Mouse (Mus musculus) C2C12 (cell line): ENCODE results near the gene Trpv4. TPM values are rescaled to one million over a fixed set of nuclear protein-coding genes. Genes with fewer than 3 reads are reported as not detected.
A peak's percentile ranks its signal among the peaks of the same experiment; 100 is the strongest.

Source experiments
- H3K27me3 ChIP-seq: one replicate; pipeline ENCODE4 v1.6.1; 2011; ENCODE audit not compliant: control insufficient read depth, insufficient read depth, insufficient read length
- H3K36me3 ChIP-seq: one replicate; pipeline ENCODE4 v1.6.1; 2011; ENCODE audit not compliant: control insufficient read depth, insufficient read depth
- H3K4me3 ChIP-seq: one replicate; pipeline ENCODE4 v1.5.1; 2011; ENCODE audit warnings: mild to moderate bottlenecking, control low read depth; ENCODE audit not compliant: poor library complexity, insufficient read depth, severe bottlenecking
- H3K79me2 ChIP-seq: one replicate; pipeline ENCODE4 v1.6.1; 2011; ENCODE audit not compliant: control insufficient read depth, insufficient read depth
- H3K79me3 ChIP-seq: one replicate; pipeline ENCODE4 v1.6.1; 2011; ENCODE audit warnings: low read depth, control low read depth
- H3ac ChIP-seq: one replicate; pipeline ENCODE3; 2011; ENCODE audit warnings: low read depth; ENCODE audit not compliant: control insufficient read depth, insufficient read length
- CEBPB ChIP-seq: IDR thresholded peaks from one replicate; pipeline ENCODE4 v1.6.1; 2011; ENCODE audit warnings: low read depth, mild to moderate bottlenecking, control low read depth, moderate library complexity
- CTCF ChIP-seq: IDR thresholded peaks from one replicate; pipeline ENCODE4 v1.5.1; 2011; ENCODE audit not compliant: control insufficient read depth, insufficient read depth, insufficient read length
- FOSL1 ChIP-seq: IDR thresholded peaks from one replicate; pipeline ENCODE4 v1.8.0; 2011; ENCODE audit warnings: mild to moderate bottlenecking, low read length; ENCODE audit not compliant: poor library complexity, insufficient read depth, severe bottlenecking
- MAX ChIP-seq: IDR thresholded peaks from one replicate; pipeline ENCODE4 v1.6.1; 2011; ENCODE audit warnings: mild to moderate bottlenecking, control low read depth
- MYOD1 ChIP-seq: IDR thresholded peaks from one replicate; pipeline ENCODE4 v1.6.1; 2011; ENCODE audit warnings: low read depth; ENCODE audit not compliant: control insufficient read depth, insufficient read length
- MYOG ChIP-seq: IDR thresholded peaks from one replicate; pipeline ENCODE4 v1.6.1; 2011; ENCODE audit not compliant: control insufficient read depth, insufficient read length; ENCODE audit errors: extremely low read depth
- USF1 ChIP-seq: IDR thresholded peaks from one replicate; pipeline ENCODE4 v1.6.1; 2011; ENCODE audit warnings: low read depth, mild to moderate bottlenecking, control low read depth, moderate library complexity
- polyA plus RNA-seq: library from polyadenylated mRNA; unstranded; fragments of >200 nt; fragmentation: generic; extraction: Trizol; gene quantifications from one replicate; pipeline ENCODE4 v1.2.1, GENCODE M21; 2012; ENCODE audit warnings: missing spikeins

Trpv4 gene
- polyA plus RNA-seq, 1 experiment, result 0.55 TPM

GRCm38 (mm10) chr5:114611968-114612608 lies 46.1 kb downstream of the Trpv4 start:
- Histone ChIP-seq H3K36me3 (no peaks in the 10 kb centered on the region), H3K79me3 (no peaks in the 10 kb centered on the region), H3K27me3 (peaks cover 65% of the 10 kb centered on the region), H3K79me2 (no peaks in the 10 kb centered on the region), H3K4me3 (no peak overlapping the region), H3ac (no peak overlapping the region)
- TF ChIP-seq FOSL1, result no peak
- TF ChIP-seq MAX, result no peak
- TF ChIP-seq MYOD1, result no peak
- TF ChIP-seq USF1, result no peak
- TF ChIP-seq CTCF, result peak; percentile 6
- no peak for TF ChIP-seq MYOG

- no peak overlapping the region for H3K4me3 ChIP-seq
- H3K36me3 ChIP-seq, result no peaks in the 10 kb centered on the region
- no peak overlapping the region for H3ac ChIP-seq
- H3K27me3 ChIP-seq, result peaks cover 69% of the 10 kb centered on the region
- H3K79me2 ChIP-seq, result no peaks in the 10 kb centered on the region
- no peak for TF ChIP-seq CTCF
- no peak for TF ChIP-seq CEBPB
- TF ChIP-seq MYOG, result no peak
- no peak for TF ChIP-seq MYOD1
- no peaks in the 10 kb centered on the region for H3K79me3 ChIP-seq
These were observed 47.0 kb downstream of the Trpv4 start for GRCm38 (mm10) chr5:114611256-114611655.

- no peaks in the 10 kb centered on the region for H3K36me3 ChIP-seq
- H3K27me3 ChIP-seq, result peaks cover 54% of the 10 kb centered on the region
- no peaks in the 10 kb centered on the region for H3K79me3 ChIP-seq
- TF ChIP-seq CTCF (peak; percentile 67), MYOG (no peak)
- H3K4me3 ChIP-seq, result no peak overlapping the region
- no peak overlapping the region for H3ac ChIP-seq
- no peaks in the 10 kb centered on the region for H3K79me2 ChIP-seq
These were observed 49.7 kb downstream of the Trpv4 start for GRCm38 (mm10) chr5:114608516-114608915.

- Histone ChIP-seq H3K27me3 (peaks cover 56% of the 10 kb centered on the region), H3K36me3 (no peaks in the 10 kb centered on the region), H3K79me2 (no peaks in the 10 kb centered on the region), H3K4me3 (no peak overlapping the region), H3K79me3 (no peaks in the 10 kb centered on the region), H3ac (no peak overlapping the region)
- TF ChIP-seq MAX (no peak), MYOD1 (no peak), FOSL1 (no peak), MYOG (no peak), USF1 (no peak), CEBPB (no peak), CTCF (no peak)
These were observed 50.6 kb downstream of the Trpv4 start for GRCm38 (mm10) chr5:114607651-114608050.

- no peaks in the 10 kb centered on the region for H3K36me3 ChIP-seq
- H3ac ChIP-seq, result no peak overlapping the region
- no peak for TF ChIP-seq MAX
- no peak for TF ChIP-seq CEBPB
- no peak for TF ChIP-seq FOSL1
- no peak for TF ChIP-seq MYOD1
- no peaks in the 10 kb centered on the region for H3K79me2 ChIP-seq
- peaks cover 61% of the 10 kb centered on the region for H3K27me3 ChIP-seq
- no peak overlapping the region for H3K4me3 ChIP-seq
- no peaks in the 10 kb centered on the region for H3K79me3 ChIP-seq
These were observed 52.2 kb downstream of the Trpv4 start for GRCm38 (mm10) chr5:114605981-114606380.

- Histone ChIP-seq H3K79me3 (no peaks in the 10 kb centered on the region), H3K27me3 (peaks cover 57% of the 10 kb centered on the region), H3K36me3 (no peaks in the 10 kb centered on the region), H3K4me3 (no peak overlapping the region), H3K79me2 (no peaks in the 10 kb centered on the region), H3ac (no peak overlapping the region)
- TF ChIP-seq MYOD1 (no peak), USF1 (no peak), CEBPB (no peak), CTCF (no peak), MAX (no peak), FOSL1 (no peak), MYOG (no peak)
These were observed 53.4 kb downstream of the Trpv4 start for GRCm38 (mm10) chr5:114604781-114605290.
